Mouse (Mus musculus) cortical plate, adult 2 months (tissue): ENCODE measurements around the gene Tmem273.

ENCODE experiments used
- CTCF ChIP-seq: fragments of 200-500 bp; IDR thresholded peaks from 2 replicates; pipeline ENCODE4 v1.5.1; 2011; ENCODE audit warnings: mild to moderate bottlenecking, control low read depth, low read length; ENCODE audit not compliant: insufficient read depth; ENCODE audit errors: extremely low read depth
- POLR2A ChIP-seq: fragments of 200-500 bp; IDR thresholded peaks from 2 replicates; pipeline ENCODE4 v1.6.1; 2011; ENCODE audit warnings: mild to moderate bottlenecking, low read length, control low read depth; ENCODE audit not compliant: insufficient read depth; ENCODE audit errors: extremely low read depth

- no peak for TF ChIP-seq POLR2A
- TF ChIP-seq CTCF = no peak
These were observed 37.2 kb upstream of the Tmem273 start for GRCm38 (mm10) chr14:32748519-32748918.
